Mouse (Mus musculus) ovary, postnatal 10 days (tissue): ENCODE measurements around the gene Msn.
A peak's percentile ranks its signal among the peaks of the same experiment; 100 is the strongest.

Experiments
- DNase-seq: peaks from one replicate; pipeline ENCODE4 v3.0.0; 2022; ENCODE audit warnings: low spot score

Gene Msn

DNA sequence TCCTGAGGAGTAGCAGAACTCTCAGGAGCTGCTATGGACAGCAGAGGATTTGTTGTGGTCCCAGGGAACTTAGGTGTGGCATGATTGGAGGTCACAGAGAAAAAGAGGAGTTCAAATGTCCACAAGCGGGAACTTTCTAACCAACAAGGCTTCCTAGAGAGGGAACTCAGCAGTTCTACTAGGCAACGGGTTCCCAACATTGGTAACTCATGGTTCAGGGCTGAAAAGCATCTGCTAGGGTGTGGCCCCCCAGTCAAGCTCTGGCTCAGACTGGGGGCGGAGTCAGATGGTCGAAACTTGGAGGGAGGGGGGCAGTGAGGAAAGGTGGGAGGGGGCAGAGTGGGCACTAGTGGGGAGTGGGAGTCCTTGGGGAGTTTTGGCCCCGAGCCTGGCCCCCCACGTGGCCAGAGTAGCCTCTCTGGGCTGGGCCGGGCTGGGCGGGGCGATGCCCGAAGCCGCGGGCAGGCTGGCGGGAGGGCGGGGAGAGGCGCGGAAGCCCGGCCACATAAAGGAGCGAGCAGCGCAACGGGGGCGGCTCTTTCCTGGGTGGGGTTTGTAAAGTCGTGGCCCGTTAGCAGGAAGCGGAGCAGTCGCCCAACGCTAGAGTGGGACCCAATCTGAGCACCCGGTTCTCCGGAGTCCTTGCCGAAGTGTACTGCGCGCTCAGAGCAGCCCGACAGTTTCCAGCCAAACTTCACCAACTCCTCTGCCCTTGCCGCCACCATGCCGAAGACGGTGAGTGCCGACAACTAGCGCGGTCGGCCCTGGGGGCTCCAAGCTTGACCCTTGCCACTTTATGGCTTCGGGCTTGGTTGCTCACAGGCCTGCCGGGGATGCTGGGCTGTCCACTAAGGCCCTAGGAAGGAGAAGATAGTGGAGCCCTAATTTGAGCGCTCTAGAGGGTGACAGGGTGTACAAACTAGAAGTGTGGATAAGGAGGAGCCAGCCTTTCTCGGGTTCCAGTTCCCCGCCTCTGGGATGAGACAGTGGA lies at the start of gene Msn:
TSS of gene Msn (plus strand) at position 534 of the 991 bp plus-strand sequence.
- DNase-seq, result peak; percentile 18

DNA sequence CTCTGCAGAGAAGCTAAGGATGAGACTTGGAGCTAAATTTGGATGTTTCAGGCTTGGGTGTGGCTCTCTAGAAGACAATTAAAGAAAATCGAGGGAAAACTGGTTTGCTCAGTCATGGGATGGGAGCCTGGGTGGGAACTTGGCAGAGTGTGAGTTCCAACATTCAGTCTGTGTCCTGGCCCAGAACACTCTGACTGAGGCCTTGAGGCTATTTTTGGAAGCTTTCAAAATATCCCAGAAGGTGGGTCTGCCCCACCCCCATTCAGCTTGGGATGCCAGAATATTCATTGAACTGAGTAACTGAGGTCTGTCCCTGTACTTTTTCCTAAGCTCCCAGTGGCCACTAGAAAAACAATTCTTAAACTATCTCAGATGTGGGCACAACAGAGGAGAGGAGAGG lies 43.0 kb upstream of the Msn start:
- no peak for DNase-seq

DNA sequence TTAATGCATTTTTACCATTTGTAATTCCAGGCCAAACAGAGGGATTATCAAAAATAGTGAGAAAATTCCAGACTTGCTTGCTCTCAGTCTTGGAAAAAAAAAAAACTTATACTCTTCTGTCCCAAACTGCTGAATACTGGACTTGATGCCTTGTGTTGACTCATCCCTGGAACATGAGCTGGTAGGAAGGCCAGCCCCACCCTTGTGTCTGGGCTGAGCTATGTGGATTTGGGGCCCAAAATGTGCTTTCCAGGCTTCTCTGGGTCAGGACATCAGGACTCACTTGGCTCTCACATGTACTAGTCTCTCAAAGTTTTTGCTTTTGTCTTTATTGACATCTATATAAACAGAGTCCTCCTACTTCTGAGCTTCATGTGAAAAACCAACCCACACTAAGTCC lies 18.1 kb upstream of the Msn start:
- no peak for DNase-seq

DNA sequence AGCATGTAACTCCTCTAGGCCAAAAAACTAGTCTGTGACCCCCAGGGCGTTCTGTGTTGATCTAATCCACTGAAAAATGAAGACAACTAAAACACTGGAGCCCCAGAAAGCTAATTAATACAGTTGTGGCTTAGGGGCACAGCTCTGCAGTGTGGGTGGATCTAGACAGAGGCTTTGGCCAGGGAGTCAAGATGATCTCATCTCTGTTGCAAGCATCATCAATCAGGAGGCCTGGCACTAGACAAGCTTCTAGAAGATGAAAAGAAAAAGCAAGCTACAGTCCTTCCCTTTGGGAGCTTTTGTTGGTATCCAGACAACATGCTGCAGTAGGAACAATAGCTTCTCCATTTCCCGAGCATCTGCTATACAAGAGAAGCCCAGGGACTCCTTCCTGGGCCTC lies 9.6 kb upstream of the Msn start:
- no peak for DNase-seq

DNA sequence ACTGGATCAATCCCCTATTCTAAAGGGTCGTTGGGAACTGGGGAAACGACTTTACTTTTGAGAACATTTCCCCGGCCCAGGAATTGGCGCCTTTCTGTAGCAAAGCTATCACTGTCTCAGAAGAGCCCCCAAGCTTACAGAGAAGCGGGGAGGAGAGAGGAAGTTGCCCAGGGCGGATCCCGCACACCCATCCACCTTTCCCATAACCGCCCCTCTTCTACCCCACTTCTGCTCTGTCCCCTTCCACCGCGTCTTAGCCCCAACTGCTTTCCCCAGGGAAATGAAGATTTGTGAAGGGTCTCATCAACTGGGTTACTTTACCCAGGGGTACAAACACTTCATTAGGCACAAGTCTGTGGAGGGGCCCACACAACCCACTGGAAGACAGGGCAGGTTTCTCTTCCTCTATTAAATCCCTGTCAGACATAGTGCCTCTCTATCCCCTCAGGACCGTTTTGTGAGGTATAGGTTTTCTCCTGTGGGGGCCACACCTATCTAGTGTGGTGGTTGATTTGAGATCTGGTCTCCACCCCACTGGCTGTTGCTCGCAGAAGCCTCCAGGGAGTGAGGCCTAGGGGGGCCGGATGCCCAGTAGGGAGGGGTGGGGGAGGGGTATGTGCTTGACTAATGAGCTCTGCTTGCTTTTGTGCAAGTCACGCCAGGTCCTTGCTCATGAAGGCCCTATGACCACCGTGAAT lies 820 bp downstream of the Msn start:
- DNase-seq, result no peak

DNA sequence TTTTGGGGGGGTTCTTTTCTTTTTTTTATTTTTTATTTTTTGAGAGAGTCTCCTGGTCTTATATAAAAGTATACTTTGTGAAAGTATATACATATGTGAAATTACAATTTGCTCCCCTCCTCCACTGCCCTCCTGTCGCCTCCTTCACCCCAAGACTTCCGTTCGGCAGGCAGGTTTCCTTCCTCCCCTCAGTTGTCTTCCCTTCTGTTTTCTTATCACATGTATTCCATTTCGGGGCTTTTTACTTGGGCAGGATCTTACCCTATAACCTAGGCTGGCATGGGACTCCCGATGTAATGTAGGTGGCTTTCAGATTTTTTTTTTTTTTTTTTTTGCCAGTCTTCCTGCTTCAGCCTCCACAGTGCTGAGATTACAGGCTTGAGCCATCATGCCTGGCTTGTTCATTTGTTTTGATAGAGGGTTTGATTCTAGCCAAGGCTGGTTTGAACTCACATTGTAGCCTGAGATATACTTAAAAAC lies 1.7 kb downstream of the Msn start:
- DNase-seq, result no peak

DNA sequence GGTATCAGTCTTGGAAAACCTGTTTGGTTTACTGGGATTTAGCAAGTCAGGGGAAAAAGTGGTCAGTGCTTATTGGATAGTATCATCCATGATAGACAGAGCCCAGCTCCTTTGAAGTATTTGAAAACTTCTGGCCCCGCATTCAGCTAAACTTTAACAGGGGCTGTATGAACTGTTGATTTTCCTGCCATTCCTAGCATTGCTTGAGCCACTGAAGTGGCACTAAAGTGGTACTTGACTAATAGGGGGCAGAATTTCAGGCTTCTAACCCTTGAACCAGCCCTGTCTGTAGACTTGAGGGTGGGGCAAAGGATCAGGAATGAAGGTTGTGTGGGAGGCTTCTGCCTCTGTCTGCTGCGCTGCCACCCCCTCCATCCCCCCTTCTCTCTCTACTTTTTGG lies 3.2 kb downstream of the Msn start:
- no peak for DNase-seq

DNA sequence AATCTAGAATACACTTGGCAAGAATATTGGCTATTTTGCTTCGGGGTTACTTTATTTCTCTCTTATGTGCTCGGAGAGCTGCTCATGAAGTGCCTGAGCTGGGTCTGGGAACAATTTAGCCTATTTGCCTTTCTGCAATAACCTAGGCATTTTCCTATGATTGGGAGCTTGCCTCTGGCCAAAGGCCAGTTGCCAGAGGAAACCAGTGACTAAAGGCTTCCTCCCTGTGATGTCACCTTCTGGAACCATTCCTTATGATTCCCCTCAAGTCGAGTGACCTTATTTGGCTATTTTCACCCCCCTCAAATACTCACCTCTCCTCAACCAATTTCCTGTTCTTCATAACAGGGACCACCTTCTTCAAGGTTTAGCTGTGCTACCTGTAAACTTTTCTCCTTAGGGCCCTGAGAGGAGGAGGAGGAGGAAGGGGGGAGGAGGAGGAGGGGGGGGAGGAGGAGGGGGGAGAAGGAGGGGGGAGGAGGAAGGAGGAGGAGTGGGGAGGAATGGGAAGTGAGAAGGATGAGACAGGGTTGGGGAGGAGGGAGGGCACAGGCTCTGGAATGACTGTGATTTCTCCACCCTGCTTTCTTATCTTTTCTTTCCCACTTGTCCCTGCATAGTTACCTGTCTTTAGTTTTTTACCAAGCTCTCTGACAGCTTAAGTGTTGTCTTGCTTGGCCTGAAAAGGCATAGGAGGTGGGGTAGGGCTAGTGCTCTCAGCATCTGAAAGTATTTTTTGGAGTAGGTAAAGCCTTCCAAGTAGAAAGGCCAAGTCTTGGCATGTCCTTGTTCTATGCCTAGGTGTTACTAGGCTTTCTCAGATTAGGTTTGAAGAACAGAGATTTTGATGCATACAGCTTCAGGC lies 11.8 kb downstream of the Msn start:
- no peak for DNase-seq

DNA sequence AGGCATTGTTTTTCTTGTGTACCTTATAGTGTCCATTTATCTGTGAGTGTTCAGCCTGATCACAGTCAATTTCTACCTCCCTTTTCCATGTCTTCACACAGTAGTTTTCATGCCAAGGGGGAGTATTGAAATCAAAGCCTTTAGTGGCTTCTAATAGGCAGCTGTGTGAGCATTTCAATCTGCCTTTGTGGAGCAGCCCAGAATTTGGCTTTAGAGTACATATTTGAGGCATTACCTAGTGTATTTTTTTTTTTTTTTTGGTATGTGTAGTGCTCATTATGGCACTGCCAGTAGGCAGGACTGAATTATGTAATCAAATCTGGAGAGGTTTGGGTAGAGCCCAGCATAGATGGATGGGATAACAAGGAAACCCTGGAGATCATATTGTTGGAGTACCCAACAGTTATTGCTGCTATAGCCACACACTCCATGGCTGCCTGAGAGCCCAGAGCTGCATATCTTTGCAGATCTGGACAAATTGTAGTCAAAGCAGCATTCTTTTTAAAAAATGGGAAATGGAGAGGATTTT lies 17.3 kb downstream of the Msn start:
- no peak for DNase-seq

DNA sequence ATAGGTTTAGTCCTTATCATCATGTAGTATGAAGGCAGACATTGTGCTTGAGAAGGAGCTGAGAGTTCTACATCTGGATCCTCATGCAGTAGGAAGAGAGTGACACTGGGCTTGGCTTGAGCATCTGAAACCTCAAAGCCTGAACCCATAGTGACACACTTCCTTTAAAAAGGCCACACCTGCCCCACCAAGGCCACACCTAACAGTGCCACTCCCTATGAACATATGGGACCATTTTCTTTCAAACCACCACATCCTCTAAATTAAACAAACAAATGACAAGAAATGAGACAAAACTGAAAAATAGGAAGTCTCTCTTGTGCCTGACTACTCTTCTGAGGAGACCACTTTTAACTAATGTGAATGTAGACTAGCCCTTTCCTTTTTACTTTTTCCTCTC lies 19.7 kb downstream of the Msn start:
- DNase-seq, result no peak

DNA sequence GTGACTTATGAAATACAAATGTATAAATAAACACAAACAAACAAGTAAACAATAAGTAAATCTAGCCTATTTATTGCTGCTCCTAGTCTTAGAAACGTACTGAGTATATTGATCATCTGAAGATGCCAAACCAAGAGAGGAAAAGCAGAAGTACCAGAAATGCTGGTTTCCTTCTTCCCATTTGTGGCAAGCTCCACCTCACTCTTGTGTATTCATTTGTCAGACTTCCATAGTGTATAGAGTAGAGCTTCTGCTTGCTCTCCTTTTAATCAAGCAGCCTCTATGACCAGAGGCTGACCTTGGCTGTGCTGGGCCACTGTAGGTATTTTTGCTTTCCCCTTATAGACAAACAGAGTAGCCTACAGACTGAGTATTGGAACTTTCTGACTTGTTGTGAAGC lies 21.5 kb downstream of the Msn start:
- DNase-seq, result no peak

DNA sequence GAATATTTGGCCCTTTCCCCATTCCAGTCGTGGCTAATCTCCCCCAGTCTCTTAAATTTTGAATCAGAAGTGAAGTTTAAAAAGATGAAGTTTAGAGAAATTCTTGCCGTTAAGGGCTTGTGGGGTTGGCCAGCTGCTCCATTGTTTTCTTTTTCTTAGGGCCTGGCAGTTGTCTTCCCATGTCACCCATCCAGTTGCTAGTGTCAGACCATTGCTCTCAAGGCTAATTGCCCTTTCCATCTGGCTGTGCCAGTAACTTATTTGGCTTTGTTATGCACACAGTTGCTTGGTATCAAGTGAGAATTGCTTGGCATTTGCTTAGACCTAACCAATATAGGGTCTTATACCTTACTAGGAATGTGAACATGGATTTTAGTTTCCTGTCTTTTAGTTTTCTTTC lies 24.2 kb downstream of the Msn start:
- no peak for DNase-seq

DNA sequence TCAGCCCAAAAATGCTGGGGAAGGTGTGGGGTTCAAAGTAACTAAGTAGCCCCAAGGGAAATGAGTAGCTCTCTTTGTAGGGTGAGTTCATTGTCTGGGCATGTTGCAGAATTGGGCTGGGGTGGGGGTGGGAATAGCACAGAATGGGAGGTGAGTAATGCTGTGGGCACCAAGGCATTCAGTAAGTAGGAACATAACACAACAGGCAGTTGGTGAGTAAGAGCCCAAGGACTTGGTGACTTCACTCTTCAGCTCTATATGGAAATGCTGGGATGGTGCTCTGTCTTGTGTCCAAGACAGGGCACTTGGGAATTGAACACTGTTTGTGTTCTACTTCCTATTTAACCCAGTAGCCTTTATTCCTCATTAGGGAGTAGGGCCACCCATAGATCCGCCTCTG lies 26.1 kb downstream of the Msn start:
- no peak for DNase-seq

DNA sequence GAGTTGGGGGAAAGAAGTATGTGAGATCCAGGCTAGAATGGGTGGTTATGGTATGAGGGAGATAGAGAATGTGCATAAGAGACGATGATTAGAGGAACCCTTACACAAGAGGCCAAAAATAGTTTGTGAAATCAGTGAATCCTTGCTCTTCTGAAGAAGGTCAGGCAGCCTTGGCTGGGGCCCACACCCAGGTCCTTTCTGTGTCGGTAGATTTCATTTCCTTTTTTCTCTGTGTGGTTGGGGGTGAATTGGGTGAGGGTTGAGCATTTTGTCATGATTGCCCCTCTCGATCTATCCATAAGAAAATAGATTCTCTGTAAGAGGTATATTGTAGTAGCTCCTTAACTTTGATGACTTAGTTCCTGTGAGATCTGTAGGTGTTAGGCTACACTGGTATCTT lies 31.0 kb downstream of the Msn start:
- DNase-seq, result no peak

DNA sequence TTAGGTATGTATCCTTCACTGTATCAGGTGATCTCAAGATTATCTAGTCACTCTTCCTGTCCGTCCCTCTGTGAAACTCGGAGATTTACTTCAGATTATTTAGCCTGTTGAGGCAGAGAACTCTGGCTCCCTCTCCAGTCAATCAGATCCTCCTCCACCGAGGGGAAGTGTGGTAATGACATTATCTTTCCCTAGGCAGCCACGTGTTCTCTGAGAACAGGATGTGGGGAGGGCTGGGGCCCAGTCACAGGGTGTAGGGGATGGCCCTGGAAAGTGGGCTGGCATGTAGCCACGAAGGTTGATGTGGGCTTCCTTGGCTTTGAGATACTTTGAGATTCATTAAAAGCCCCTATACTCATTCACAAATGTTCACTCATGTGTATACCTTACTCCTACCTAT lies 34.3 kb downstream of the Msn start:
- no peak for DNase-seq

DNA sequence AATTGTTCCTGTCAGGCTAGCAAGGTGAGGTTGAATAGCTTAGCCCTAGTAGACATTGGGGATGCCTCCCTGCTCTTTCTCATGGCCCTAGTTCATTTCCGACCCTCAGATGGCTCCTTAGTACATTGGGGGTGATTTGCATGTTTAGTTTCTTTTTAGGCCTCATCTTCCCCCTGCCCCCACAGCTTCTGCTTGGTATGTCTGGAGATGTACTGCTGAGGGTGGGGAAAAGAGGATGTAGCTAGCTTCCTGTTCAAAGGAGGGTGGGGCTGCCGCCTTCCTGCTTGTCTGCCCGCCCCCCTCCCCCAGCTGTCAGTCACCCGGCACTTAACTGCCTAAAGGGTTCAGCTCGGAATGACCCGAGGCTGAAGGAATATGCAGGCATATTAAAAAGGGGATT lies 34.8 kb downstream of the Msn start:
- no peak for DNase-seq

DNA sequence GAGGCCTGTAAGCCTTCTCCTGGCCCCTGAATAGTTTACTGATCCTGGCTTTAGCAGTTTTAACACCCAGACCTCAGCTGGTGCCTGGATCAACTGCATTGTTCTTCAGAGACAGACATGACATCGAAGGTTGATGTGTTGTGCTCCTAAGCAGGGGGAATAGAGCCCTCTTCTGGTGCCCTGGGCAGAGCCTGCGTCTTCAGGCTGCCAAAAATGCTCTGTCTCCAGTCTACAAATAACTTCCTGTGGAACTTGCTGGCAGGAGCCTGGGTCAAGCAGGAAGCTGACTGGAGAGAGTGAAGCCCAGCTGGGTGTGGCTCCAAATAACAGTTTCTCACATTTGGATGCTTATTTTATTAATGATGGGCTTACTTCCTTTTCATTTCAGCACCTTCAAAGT lies 37.4 kb downstream of the Msn start:
- no peak for DNase-seq

DNA sequence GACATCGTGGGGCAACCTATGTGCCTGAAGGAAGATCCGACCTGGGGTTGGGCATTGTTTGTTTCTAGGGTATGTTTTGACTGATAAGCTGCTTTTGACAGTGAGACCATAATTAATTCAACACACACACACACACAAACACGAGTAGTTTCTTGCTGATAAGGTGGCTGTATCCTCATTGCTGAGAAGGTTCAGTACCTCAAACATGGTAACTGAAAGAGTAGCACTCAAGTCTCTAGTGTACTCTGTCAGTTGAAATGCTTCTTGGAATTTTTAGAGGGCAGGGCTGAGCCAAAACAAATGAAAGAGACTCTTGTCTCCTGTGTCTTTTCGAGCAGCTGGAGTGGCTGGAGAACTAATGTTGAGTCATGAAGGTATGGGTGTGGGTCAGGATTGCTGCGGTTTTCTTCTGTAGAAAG lies 38.4 kb downstream of the Msn start:
- no peak for DNase-seq

DNA sequence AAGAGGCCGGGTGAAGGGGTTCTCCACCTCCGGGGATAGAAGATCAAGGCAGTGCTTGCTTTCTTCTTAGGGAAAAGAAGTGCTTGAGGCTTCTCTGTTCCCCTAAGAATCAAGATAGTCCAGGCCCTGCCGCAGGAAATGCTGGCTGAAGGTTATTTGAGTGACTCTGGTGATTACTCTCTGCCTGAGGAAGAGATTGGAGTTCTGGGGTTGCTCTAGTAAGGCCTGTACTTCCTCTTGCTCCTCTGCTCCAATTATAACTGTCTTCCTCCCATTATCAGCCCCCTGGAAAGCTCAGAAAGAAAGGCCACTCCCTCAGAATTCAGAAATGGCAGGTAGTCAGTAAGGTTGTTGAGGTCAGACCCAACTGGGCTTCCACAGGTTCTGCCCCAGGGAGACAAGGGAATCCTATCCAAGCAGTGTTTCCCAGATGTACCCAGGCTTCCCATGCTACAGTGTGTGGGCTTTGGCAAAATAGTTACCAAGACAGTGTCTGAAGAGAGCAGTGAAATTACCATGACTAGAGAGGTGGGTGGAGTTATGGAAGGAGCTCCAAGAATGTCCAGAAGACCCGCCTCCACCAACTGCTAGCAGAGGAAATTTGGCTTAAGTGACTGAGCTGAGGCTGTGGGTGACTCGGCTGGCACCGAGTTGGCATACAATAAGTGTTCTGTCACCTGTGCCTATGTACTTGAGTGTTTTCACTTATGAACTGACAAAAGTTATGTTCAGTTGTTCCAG lies 39.2 kb downstream of the Msn start:
- no peak for DNase-seq

DNA sequence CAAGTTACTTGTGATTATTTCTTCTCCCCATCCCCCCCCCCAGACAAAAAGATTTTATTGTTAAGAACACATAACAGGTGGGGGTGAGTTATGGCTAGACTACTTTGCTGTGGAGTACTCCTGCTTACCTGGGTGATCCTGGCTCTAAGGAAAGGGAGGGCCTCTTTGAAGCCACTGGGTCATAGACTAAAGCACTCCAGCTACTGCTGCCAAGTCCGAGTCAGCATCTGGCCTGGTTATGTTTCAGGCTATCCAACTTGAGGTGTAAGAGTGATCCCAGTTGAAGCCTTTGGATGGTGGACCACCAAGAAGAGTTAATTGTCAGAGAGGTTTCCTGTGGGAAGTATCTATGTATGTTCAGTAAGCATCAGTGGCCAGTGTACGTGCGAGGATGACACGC lies 39.7 kb downstream of the Msn start:
- no peak for DNase-seq

DNA sequence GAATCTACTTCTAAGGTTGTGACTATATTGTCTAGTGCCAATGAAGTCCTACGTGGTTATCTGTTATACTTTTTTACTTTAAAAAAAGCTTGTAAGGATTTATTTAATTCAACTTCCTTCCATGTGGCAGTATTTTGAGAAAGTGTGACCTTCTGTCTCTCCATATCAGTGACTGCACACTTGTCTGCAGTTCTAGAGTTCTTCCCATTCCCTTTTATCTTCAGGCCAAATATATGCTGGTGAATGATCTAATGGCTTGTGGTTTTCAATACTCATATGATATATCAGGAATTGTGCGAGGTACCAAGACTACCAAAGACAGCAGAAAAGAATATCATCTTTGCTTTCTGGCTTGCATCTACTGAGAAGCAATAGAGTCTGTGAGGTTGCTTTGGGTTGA lies 43.4 kb downstream of the Msn start:
- DNase-seq, result no peak
